Mouse (Mus musculus): ENCODE results near the gene 1700029I15Rik.

GRCm38 (mm10) chr2:92434375-92434745 is 52.0 kb downstream of the 1700029I15Rik start:
- TF ChIP-seq MAX (IDR thresholded peaks at IDR 0.05; ENCODE audit: low read depth) (no peak), POLR2A (IDR thresholded peaks at IDR 0.05; ENCODE audit: insufficient read length, low read depth) (no peak), USF1 (IDR thresholded peaks at IDR 0.05; ENCODE audit: low read depth) (no peak), E2F4 (IDR thresholded peaks at IDR 0.05; ENCODE audit: insufficient read depth) (no peak), REST (IDR thresholded peaks at IDR 0.05; ENCODE audit: insufficient read depth, insufficient read length) (no peak)

Measured in myocyte (in vitro differentiated cells).